Mouse (Mus musculus) A20 (cell line): ENCODE data around the gene Apoo.
"Not testable (repeated sequence)": the region's sequence is repeated elsewhere in the genome, so short reads cannot be mapped to it uniquely, and the experiment has no call there.

ENCODE experiments used
- DNase-seq: peaks from one replicate; pipeline ENCODE4 v3.0.0-alpha.2; 2011; ENCODE audit warnings: low read depth, low spot score

Gene Apoo

DNA sequence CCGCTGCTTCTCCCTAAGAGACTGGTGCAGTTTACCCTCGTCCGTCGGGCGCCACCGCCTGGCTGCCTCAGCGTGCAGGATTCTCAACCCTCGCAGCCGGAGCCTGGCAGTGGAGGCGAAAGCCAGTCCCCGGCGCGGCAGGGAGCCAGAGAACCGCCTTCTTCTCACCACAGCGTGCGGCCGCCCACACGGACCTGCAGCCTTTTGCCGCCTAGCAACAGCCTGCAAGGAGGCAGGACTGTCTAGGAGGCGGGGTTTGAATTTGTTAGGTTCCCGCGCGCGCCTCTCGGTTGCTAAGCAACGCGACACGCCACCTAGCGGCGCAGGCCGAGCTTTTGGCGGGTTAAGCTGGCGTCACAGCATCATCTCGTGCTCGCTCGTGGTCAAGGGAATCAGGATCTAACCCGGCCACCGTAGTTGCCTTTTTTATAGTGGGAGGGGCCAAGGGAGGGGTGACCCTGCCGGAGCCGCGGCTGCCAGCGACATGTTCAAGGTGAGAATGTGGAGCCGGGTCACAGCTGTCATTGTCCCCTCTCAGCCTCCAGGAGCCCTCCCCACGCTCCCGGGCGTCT is at the start of gene Apoo, which contains the start of gene Fam90a1b:
Gene Apoo (plus strand): TSS at position 448 of the 572 bp plus-strand sequence.
Gene Fam90a1b (minus strand): TSS at position 108 of the 572 bp plus-strand sequence.
- DNase-seq, result peak; percentile 95

DNA sequence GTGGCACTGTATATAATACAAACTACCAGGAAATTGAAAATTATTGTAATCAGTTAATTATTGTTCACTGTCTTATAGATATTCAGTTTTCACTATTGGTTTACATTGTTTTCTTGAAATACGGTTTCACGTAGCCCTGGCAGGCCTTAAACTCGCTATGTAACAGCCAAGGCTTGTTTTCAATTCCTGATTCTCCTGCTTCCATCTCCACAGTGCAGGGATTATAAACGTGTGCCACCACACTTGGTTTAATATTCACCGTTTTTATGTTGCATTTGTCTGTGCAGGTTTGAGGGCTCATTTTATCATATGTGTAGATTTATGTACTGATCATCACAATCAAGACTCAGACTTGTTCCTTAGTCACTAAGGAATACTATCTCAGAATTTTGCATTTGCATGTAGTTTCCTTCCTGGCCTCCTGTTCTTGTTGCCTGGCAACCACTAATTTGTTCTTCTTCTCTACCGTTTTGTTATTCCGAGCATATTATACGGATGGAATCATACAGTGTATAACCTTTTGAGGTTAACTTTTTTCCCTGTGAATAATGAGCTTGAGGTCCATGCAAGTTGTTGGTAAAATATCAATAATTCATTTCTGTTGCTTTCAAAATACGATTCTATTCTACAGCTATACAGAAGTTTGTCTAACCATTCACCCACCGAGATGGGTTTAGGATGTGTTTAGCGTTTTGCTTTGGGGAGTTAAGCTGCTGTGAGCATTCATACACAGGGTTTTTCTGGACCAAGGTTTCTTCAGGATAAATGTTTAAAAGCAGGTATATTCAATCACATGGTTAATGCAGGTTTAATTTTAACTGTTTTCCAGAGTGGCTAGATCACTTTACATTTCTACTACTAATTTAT is 45.6 kb upstream of the Apoo start:
- no peak for DNase-seq

DNA sequence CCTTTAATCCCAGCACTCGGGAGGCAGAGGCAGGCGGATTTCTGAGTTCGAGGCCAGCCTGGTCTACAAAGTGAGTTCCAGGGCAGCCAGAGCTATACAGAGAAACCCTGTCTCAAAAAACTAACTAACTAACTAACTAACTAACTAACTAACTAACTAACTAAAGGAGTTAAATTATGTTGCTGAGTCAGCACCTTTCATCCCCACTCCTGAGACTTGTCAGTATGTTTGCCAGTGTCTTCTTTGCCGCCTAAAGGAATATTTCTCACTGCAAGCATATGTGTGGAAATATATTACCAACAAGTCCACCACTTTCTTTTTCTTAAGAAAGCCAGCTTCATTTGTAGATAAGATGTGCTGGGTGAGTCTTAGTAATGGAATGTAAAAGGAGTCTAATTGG is 23.3 kb upstream of the Apoo start:
- not testable (repeated sequence) for DNase-seq

DNA sequence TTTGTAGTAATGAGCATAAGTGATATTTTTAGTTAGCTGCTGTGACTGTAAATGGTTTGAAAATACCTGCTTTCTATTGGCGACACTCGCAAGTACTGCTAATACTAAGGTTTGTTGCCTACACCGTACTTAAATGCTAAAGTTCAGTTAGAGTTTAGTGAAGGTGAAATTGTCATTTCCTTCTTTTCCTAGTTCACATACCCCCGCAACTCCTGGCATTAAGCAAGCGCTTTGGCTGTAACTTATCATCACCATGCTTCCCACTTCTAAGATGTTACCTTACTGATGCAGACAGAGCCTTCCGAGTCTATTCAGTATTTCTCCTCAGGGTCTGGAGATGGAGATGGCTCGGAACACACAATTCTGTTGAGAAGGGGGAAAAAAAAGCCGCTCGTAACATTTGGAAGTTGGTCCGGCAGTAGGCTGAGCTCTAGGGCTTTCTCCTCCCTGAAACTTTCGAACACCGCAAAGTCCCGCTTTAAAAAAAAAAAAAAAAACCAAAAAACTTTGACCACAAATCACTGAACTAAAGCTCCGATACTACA is 1.5 kb upstream of the Apoo start:
- DNase-seq, result no peak

DNA sequence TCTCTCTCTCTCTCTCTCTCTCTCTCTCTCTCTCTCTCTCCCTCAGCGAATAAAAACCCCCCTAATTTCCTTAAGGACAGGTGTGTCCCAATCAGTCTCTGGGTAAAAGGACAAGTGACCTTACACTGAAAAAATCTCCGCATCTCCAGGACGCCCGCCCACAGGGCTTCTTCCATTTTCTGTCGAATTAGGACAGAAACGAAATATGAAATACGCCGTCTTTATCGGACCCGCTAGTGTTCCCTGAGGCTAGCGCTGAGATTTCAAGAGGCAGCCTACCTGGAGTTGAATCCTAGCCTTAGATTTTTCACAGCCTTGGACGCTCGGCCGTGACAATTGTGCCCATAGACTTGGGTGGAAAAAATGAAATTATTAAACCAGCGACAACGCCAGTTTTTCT is 888 bp upstream of the Apoo start:
- no peak for DNase-seq

DNA sequence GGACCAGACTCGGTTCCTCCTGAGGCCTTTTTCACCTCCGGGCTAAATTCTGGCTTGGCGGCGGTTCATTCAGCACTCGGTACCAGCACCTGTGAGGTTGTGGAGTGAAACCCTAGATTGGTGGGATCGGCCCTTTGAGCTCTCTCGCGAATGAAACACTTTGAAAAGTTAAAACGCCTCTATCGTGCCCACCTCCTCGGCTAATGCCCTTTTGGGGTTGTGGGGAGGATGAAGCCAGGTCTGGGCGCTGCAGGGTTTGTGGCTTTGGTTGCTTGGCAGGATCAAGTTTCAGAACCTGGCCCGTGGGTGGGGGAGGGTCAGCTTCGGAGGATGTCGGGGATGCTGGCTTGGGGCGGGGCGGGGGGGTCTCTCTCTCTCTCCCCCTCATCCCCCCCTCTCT is 331 bp downstream of the Apoo start:
- no peak for DNase-seq

DNA sequence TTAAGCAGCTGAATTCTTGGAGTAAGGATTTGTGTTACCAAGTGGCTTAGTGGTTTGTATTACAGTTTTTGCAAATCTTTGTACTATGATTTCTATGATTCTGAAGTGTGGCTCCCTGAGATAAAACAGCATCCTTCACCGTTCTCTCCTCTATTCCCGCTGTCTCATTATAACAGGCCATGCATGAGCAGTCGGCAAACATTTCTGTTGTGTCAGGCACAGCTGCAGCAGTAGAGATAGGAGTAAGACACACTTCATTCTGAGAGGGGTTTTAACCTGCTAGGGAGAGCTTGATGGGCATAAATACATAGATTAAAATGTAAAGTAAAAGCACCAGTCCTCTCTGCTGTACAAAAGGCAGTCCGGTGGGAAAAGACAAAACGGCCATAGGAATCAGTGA is 11.8 kb downstream of the Apoo start:
- DNase-seq, result no peak

DNA sequence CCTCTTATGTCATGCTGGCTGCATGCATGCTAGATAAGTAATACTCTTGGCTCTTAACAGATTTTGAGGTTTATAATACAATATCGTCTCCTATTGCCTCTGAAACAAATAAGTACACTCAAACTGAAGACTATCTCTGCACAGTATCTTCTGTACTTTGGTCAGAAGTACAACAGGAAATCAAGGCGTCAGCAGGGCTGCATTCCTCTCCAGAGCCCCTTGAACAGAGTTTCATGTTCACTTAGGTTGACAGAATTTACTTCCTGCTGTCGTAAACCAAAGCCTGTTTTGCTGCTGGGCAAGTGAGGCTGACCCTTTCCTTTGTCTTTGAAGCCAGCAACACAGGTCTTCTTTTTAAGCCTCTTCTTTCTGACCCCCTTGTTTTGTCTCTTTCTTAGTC is 42.1 kb downstream of the Apoo start:
- DNase-seq, result no peak

DNA sequence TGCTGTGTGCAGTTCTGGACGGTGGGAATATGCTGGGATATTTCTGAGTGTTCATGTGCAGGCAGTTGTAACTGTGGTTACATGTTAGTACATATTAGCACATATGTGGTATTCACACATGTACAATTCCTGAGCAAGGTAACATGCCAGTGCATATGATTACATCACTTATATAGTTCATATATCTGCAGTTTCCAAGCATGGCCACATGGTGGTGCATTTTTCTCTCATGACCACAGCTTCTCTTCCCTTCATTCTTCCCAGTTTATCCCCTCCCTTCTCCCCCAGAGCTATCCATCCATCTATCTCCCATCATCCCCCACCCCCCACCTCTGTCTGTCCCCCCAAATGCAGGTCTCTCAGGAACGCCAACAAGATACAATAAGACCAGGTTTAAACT is 53.3 kb downstream of the Apoo start:
- peak; percentile 7 for DNase-seq

DNA sequence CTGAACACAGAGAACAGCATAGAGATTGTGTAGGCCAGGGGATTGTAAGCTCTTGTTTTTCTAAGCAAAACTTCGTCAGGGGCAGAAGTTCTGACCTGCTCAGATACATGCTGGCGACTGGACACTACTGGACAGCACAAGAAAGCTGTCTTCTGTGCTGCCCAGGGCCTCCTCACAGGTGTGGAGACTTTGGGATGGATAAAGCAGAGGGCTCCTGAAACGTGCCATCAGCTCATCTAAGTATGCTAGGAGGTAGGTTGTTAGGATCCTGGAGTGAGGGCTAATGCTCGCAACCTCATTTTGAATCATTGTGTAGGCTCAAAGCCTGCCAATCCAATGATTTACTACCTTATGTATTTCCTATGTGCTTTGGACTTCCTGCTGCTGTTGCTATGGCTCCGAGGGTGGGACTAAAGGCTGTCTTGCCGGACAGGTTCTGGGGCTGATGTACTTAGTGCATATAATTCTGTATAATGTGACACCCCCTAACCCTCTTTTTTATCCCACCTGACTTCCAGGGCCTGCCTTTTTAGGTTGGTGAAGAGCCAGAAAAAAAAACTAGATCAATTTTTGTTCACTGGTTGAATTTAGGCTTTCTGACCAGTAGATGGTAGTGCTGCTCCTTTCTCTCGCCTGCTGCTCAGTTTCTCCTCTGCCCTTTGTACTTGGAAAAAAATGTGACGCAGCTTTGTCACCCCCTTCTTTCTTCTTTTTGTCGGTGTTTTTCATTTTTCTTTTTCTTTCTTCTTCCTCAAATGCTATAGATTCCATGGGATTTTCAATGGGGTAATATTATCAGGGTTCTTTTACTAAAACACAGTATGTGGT is 64.8 kb downstream of the Apoo start:
- peak; percentile 41 for DNase-seq

DNA sequence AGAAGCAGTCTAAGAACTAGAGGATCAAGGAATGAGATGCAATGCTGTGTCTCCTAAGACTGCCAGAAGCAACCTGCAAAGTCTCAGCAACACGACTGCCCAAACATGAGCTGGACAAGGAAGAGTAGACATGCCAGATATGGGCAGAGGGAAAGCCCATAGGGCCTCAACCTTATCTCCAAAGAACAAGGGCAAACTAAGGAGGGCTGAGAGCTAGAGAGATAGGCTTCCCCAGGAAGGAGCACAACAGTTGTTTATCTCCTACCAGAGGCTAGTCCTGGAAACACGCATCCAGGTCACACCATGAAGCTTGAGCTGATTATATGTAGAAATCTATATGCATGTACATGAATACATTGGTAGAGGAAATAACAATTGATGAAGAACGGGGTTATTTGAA is 78.5 kb downstream of the Apoo start:
- DNase-seq, result not testable (repeated sequence)

DNA sequence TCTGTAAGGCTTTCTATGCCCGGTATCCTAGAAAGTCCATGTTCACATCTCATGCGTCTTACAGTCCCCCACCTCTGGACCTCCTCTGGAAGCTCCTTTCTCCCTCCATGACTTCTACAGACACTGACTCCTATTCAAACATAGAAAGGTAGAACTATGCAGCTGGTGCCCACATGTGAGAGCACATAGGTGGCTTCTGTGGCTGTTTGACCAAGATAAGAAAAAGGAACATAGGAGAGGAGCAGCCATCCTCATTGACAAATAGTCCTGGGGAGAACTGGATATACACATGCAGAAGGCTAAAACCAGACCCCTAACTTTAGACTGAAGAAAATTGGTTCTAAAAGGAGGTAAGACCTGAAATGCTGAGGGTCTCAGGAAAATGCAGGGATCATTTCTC is 79.1 kb downstream of the Apoo start:
- DNase-seq, result not testable (repeated sequence)

DNA sequence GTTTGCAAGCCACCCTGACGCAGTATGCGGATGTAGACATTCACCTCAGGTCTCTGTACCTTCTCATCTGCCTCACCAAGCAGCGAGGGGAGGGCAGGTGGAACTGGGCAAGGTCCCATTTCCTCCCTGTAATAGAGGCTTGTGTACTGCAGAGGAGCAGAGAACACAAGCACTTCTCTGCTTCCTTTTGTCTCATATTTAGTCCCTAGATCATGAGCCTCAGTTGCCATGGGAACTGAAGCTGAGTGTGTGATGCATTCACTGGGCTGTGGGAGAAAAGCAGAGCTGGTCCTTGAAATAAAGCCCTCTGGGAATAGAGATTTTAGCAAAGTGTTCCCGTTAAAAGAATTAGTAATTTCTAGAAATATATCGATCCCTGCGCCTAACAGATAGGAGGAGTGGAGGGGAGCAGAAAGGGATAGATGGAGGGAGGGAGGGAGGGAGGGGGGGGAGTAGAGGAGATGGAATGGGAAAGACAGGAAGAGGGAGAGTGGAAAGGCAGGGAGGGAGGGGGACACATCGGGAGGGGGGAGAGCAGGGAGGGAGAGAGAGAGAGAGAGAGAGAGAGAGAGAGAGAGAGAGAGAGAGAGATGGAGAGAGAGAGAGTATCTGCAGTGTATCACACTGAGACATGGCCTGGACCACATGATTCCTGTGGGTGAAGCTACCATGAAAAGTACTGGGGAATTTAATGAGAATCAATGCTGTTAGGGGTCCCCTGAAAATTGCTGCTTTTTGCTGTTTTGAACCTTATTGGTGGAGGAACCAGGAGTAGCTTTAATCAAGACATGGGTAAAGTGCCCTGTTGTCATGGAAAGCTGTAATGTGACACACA is 83.3 kb downstream of the Apoo start:
- DNase-seq, result not testable (repeated sequence)

DNA sequence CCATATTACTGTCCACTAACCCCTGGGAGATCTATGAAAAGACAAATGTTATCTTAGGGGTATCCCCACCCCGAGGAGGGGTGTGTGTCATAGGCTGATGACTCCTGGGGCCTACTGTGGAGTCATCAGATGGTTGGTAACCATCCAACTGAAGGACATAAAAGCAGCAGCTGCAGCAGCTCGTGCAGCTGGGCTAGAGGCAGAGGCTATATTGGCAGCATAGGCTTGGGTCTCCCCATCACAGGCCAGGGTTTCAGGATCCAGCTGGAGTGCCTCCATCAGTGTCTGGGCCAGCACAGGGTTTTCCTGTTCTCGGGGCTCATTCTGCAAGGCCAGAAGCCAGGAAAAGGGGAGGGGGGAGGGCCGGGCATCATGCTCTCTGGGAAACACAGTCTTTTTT is 92.4 kb downstream of the Apoo start:
- no peak for DNase-seq

DNA sequence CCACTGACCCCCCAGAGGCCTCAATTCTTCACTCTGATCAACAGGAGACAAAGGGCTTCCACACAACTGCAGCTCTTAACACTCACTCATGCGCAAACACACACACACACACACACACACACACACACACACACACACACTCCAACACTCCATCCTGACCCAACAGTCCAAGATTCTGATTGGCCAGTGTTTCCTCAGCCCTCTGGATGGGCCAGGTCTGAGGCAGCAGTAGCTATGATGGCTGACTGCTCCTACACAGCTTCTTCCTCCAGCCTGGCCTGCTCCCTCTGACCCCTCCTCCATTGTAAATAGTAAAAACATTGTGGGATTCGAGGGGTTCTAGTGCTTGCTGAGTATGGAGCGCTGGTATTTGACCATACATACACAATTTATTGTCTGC is 94.6 kb downstream of the Apoo start:
- not testable (repeated sequence) for DNase-seq

DNA sequence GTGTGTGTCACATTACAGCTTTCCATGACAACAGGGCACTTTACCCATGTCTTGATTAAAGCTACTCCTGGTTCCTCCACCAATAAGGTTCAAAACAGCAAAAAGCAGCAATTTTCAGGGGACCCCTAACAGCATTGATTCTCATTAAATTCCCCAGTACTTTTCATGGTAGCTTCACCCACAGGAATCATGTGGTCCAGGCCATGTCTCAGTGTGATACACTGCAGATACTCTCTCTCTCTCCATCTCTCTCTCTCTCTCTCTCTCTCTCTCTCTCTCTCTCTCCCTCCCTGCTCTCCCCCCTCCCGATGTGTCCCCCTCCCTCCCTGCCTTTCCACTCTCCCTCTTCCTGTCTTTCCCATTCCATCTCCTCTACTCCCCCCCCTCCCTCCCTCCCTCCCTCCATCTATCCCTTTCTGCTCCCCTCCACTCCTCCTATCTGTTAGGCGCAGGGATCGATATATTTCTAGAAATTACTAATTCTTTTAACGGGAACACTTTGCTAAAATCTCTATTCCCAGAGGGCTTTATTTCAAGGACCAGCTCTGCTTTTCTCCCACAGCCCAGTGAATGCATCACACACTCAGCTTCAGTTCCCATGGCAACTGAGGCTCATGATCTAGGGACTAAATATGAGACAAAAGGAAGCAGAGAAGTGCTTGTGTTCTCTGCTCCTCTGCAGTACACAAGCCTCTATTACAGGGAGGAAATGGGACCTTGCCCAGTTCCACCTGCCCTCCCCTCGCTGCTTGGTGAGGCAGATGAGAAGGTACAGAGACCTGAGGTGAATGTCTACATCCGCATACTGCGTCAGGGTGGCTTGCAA is 95.9 kb downstream of the Apoo start:
- DNase-seq, result not testable (repeated sequence)
